14 mouse cellular contexts compared by ENCODE assay signal in genomic region chr13:44903416-44903815, GRCm38 (mm10).
A peak's percentile ranks its signal among the peaks of the same experiment; 100 is the strongest.
DNase-seq lines count a peak whose midpoint lies in the region.
"Had no signal": no experiment of that assay in that cellular context is flagged by ENCODE, and none has a peak within 500 bp of the region (broad histone marks: within the 10 kb centered on the region; RNA-seq: fewer than 3 reads in every experiment).

No protein-coding gene starts in this region.

- peak; percentile 1 for DNase-seq in cerebellum, adult 9-11 months
- DNase-seq in cerebellum, adult 18-20 months: no peak
- DNase-seq in 416B (ENCODE audit: low read depth): peak; percentile 52
- DNase-seq in Muller cell, postnatal 12 days (ENCODE audit: inconsistent ontology term): peak; percentile 63
- DNase-seq in retina, embryonic 14.5 days (ENCODE audit: low spot score): no peak
- DNase-seq in kidney, postnatal 4 days: no peak
- DNase-seq: adrenal gland, adult 2 months; adrenal gland, postnatal 10 days; adrenal gland, postnatal 25 days; cerebellum, adult 11 months; cerebellum, adult 9-10 months; cerebellum, postnatal 14 days; cerebellum, postnatal 36 days; embryo, embryonic 11 days had no signal

Comparison
In these comparisons a context has a peak if more than half of its experiments do, and no peak if none do; other contexts are left out.
1. DNase-seq: peak in cerebellum, adult 9-11 months (single experiment), 416B (single experiment) and Muller cell, postnatal 12 days (single experiment); none in cerebellum, adult 18-20 months (0 of 2), retina, embryonic 14.5 days (single experiment) and kidney, postnatal 4 days (0 of 2).